Mouse (Mus musculus): Measurements from ENCODE around the gene Cog5. TPM values are rescaled to one million over a fixed set of nuclear protein-coding genes. Genes with fewer than 3 reads are reported as not detected.
A peak's percentile ranks its signal among the peaks of the same experiment; 100 is the strongest.
"Not testable (repeated sequence)": the region's sequence is repeated elsewhere in the genome, so short reads cannot be mapped to it uniquely, and the experiment has no call there.

Gene Cog5
- 34.3 and 41.6 TPM in 2 replicates for polyA plus RNA-seq (2014; fragmentation: Nextera tagmentation; extraction: Ambion mirVana)

- H3K4me3 ChIP-seq (ENCODE audit: low read depth, low read length): peak within 1 kb of the TSS; percentile 84
- H3K4me2 ChIP-seq: peak within 1 kb of the TSS; percentile 64
- no peaks in the 10 kb centered on the region for H3K27me3 ChIP-seq (ENCODE audit: control insufficient read depth, insufficient read depth, low read length)
- WGBS: under 1% methylated on average over 47 of the region's 47 CpGs
- ATAC-seq (ENCODE audit: low FRiP score): peak; percentile 97
- H3K9ac ChIP-seq (ENCODE audit: low read length): peak within 1 kb of the TSS; percentile 75
- peak; percentile 100 for DNase-seq (ENCODE audit: low spot score, missing footprints)
- no peaks in the 10 kb centered on the region for H3K9me3 ChIP-seq (ENCODE audit: control insufficient read depth, low read length)
- H3K4me1 ChIP-seq (ENCODE audit: control insufficient read depth, insufficient read depth, low read length): peaks cover 3% of the 10 kb centered on the region
- H3K36me3 ChIP-seq (ENCODE audit: control insufficient read depth, insufficient read depth, low read length): no peaks in the 10 kb centered on the region
- no peak within 1 kb of the TSS for H3K27ac ChIP-seq (ENCODE audit: low read depth, low read length)
Observed at GRCm38 (mm10) chr12:31654197-31654964, at the start of gene Cog5, which contains the start of gene Dus4l. Gene Cog5 (plus strand): TSS chr12:31654869. Gene Dus4l (minus strand): TSS chr12:31654826.

- Histone ChIP-seq H3K4me2 (no peak overlapping the region), H3K27ac (ENCODE audit: low read depth, low read length) (no peak overlapping the region), H3K9ac (ENCODE audit: low read length) (no peak overlapping the region), H3K36me3 (ENCODE audit: control insufficient read depth, insufficient read depth, low read length) (no peaks in the 10 kb centered on the region), H3K4me3 (ENCODE audit: low read depth, low read length) (no peak overlapping the region), H3K9me3 (ENCODE audit: control insufficient read depth, low read length) (no peaks in the 10 kb centered on the region), H3K27me3 (ENCODE audit: control insufficient read depth, insufficient read depth, low read length) (no peaks in the 10 kb centered on the region), H3K4me1 (ENCODE audit: control insufficient read depth, insufficient read depth, low read length) (no peaks in the 10 kb centered on the region)
- ATAC-seq (ENCODE audit: low FRiP score) (no peak), DNase-seq (ENCODE audit: low spot score, missing footprints) (no peak)
- 82% methylated on average over 3 of the region's 3 CpGs for WGBS
Observed at GRCm38 (mm10) chr12:31604894-31605293, 49.8 kb upstream of the Cog5 start.

DNA sequence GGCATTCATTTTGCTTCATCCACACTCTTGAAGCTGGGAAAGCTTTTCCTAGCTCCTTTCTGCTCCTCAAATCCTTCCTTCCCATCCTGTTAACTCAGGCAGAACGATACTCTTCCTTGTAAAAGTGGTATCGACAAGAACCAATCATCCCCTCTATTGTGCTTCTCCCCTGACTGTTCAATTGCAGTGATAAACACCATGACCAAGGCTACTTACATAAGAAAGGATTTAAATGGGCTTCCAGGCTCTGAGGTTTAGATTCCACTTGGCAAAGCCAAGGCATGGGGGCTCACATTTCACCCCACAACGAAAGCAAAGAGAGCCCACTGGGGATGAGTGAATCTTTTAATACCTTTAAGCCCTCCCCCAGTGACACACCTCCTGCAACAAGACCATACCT lies 46.5 kb upstream of the Cog5 start:
- WGBS: 10% methylated on average over 3 of the region's 3 CpGs
- no peaks in the 10 kb centered on the region for H3K36me3 ChIP-seq (ENCODE audit: control insufficient read depth, insufficient read depth, low read length)
- ATAC-seq (ENCODE audit: low FRiP score) (no peak), DNase-seq (ENCODE audit: low spot score, missing footprints) (no peak)
- H3K4me1 ChIP-seq (ENCODE audit: control insufficient read depth, insufficient read depth, low read length): no peaks in the 10 kb centered on the region
- no peaks in the 10 kb centered on the region for H3K9me3 ChIP-seq (ENCODE audit: control insufficient read depth, low read length)
- no peak overlapping the region for H3K27ac ChIP-seq (ENCODE audit: low read depth, low read length)
- no peak overlapping the region for H3K4me3 ChIP-seq (ENCODE audit: low read depth, low read length)
- H3K9ac ChIP-seq (ENCODE audit: low read length): no peak overlapping the region
- no peaks in the 10 kb centered on the region for H3K27me3 ChIP-seq (ENCODE audit: control insufficient read depth, insufficient read depth, low read length)
- no peak overlapping the region for H3K4me2 ChIP-seq

DNA sequence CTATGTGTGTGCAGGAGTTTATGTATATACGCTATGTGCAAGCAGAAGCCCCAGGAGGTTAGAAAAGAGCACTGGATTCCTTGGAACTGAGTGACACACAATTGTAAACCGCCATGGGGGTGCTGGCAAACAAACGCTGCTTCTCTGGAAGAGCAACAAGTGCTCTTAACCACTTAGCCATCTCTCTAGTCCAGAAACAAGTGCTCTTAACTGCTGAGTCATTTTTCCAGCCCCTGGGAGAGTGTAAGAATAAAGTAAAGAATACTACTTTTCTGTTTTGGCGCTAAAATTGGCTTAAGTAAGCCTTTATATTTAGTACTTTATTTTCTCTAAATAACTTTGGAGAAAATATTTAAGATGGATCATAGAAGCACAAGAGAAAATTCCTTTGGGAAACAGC lies 41.3 kb upstream of the Cog5 start:
- H3K27me3 ChIP-seq (ENCODE audit: control insufficient read depth, insufficient read depth, low read length): no peaks in the 10 kb centered on the region
- no peak overlapping the region for H3K9ac ChIP-seq (ENCODE audit: low read length)
- DNase-seq (ENCODE audit: low spot score, missing footprints) (no peak), ATAC-seq (ENCODE audit: low FRiP score) (no peak)
- no peak overlapping the region for H3K4me2 ChIP-seq
- no peaks in the 10 kb centered on the region for H3K36me3 ChIP-seq (ENCODE audit: control insufficient read depth, insufficient read depth, low read length)
- no peaks in the 10 kb centered on the region for H3K4me1 ChIP-seq (ENCODE audit: control insufficient read depth, insufficient read depth, low read length)
- no peak overlapping the region for H3K4me3 ChIP-seq (ENCODE audit: low read depth, low read length)
- no peaks in the 10 kb centered on the region for H3K9me3 ChIP-seq (ENCODE audit: control insufficient read depth, low read length)
- 64% methylated on average over 4 of the region's 4 CpGs for WGBS
- H3K27ac ChIP-seq (ENCODE audit: low read depth, low read length): no peak overlapping the region

GRCm38 (mm10) chr12:31620106-31620505 lies 34.6 kb upstream of the Cog5 start:
- ATAC-seq (ENCODE audit: low FRiP score) (no peak), DNase-seq (ENCODE audit: low spot score, missing footprints) (no peak)
- H3K4me3 ChIP-seq (ENCODE audit: low read depth, low read length): no peak overlapping the region
- H3K27ac ChIP-seq (ENCODE audit: low read depth, low read length): no peak overlapping the region
- no peaks in the 10 kb centered on the region for H3K9me3 ChIP-seq (ENCODE audit: control insufficient read depth, low read length)
- no peaks in the 10 kb centered on the region for H3K27me3 ChIP-seq (ENCODE audit: control insufficient read depth, insufficient read depth, low read length)
- H3K36me3 ChIP-seq (ENCODE audit: control insufficient read depth, insufficient read depth, low read length): no peaks in the 10 kb centered on the region
- no peak overlapping the region for H3K9ac ChIP-seq (ENCODE audit: low read length)
- 83% methylated on average over 8 of the region's 8 CpGs for WGBS
- H3K4me1 ChIP-seq (ENCODE audit: control insufficient read depth, insufficient read depth, low read length): no peaks in the 10 kb centered on the region
- no peak overlapping the region for H3K4me2 ChIP-seq

DNA sequence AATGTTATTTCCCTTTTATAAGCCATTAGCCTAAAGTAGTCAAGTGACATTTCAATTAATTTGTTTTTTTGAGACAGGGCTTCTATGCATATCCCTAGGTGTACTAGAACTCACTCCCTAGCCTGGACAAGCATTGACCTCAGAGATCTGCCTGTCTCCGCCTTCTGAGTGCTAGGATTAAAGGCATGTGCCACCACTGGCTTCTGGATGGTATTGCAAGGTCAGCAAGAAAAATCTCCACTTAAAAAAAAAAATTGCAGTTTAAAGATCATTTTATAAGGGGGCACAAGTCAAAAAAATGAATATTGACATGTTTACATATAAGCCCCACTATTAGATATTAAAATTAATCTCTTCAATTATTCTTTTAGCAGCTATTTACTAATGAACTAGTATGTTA lies 29.7 kb upstream of the Cog5 start:
- H3K4me3 ChIP-seq (ENCODE audit: low read depth, low read length): no peak overlapping the region
- H3K9me3 ChIP-seq (ENCODE audit: control insufficient read depth, low read length): no peaks in the 10 kb centered on the region
- H3K9ac ChIP-seq (ENCODE audit: low read length): no peak overlapping the region
- H3K27ac ChIP-seq (ENCODE audit: low read depth, low read length): no peak overlapping the region
- H3K27me3 ChIP-seq (ENCODE audit: control insufficient read depth, insufficient read depth, low read length): no peaks in the 10 kb centered on the region
- WGBS: 92% methylated on average over 1 of the region's 1 CpGs
- DNase-seq (ENCODE audit: low spot score, missing footprints) (no peak), ATAC-seq (ENCODE audit: low FRiP score) (no peak)
- no peaks in the 10 kb centered on the region for H3K4me1 ChIP-seq (ENCODE audit: control insufficient read depth, insufficient read depth, low read length)
- no peaks in the 10 kb centered on the region for H3K36me3 ChIP-seq (ENCODE audit: control insufficient read depth, insufficient read depth, low read length)
- H3K4me2 ChIP-seq: no peak overlapping the region

- not testable (repeated sequence) for ATAC-seq (ENCODE audit: low FRiP score); H3K4me3 ChIP-seq (ENCODE audit: low read depth, low read length); H3K36me3 ChIP-seq (ENCODE audit: control insufficient read depth, insufficient read depth, low read length); H3K4me1 ChIP-seq (ENCODE audit: control insufficient read depth, insufficient read depth, low read length); H3K9ac ChIP-seq (ENCODE audit: low read length); DNase-seq (ENCODE audit: low spot score, missing footprints); H3K27ac ChIP-seq (ENCODE audit: low read depth, low read length); H3K27me3 ChIP-seq (ENCODE audit: control insufficient read depth, insufficient read depth, low read length); H3K9me3 ChIP-seq (ENCODE audit: control insufficient read depth, low read length); H3K4me2 ChIP-seq
- WGBS: 89% methylated on average over 9 of the region's 9 CpGs
Observed at GRCm38 (mm10) chr12:31628396-31628795, 26.3 kb upstream of the Cog5 start.

- DNase-seq (ENCODE audit: low spot score, missing footprints) (peak; percentile 95), ATAC-seq (ENCODE audit: low FRiP score) (peak; percentile 28; the same call in 1 of the 2 replicates)
- H3K27ac ChIP-seq (ENCODE audit: low read depth, low read length): no peak overlapping the region
Observed at GRCm38 (mm10) chr12:31633970-31634342, 20.7 kb upstream of the Cog5 start.

DNA sequence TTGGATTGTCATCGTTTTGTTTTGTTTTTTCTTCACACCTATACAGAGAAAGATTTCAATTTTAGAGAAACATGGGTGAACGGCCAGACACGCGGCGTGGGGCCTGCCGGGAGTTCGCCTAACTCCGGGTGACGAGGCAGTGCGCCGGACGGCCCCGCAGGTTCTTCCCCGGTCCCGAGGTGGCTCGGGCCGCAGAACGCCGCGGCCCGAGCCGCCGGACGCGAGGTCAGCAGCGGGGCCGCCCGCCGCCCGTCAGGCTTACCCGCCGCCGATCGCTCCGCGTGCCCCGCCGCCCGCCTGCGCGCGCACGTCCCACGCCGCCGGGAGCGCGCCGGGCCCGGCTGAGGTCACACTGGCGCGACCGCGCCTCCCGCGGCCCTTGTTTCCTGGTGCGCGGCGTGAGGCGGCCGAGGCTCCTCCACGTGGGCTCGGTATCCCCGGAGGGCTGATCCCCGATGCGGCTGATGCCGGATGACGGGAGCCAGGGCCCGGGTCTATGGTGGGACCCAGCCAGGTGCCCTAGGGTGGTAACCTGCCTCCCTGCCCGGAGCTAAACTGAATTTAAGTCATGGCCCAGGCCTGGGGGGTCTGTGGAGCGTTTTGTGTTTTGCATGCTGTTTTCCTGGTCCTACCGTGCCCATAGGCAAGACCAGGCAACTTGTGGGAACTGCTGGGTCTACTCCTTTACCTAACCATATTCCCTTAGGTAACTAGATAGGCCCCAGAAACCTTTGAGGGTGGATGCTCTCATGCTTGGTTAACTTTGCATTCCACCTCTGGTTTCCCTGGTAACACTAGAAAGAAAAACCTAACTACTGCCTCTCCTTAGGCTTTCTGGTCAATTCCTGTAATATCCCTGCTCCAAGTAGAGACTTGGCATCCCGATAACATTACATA lies 20.1 kb upstream of the Cog5 start, which contains the start of gene Bcap29:
Bcap29 (minus strand) TSS at position 316 of the 897 bp plus-strand sequence.
- peak within 1 kb of the TSS; percentile 76 for H3K9ac ChIP-seq (ENCODE audit: low read length)
- peak within 1 kb of the TSS; percentile 60 for H3K4me2 ChIP-seq
- H3K36me3 ChIP-seq (ENCODE audit: control insufficient read depth, insufficient read depth, low read length): no peaks in the 10 kb centered on the region
- peak within 1 kb of the TSS; percentile 51 for H3K4me3 ChIP-seq (ENCODE audit: low read depth, low read length)
- no peak within 1 kb of the TSS for H3K27ac ChIP-seq (ENCODE audit: low read depth, low read length)
- WGBS: 2% methylated on average over 71 of the region's 73 CpGs
- H3K27me3 ChIP-seq (ENCODE audit: control insufficient read depth, insufficient read depth, low read length): no peaks in the 10 kb centered on the region
- DNase-seq (ENCODE audit: low spot score, missing footprints) (peak; percentile 98), ATAC-seq (ENCODE audit: low FRiP score) (peak; percentile 91)
- H3K9me3 ChIP-seq (ENCODE audit: control insufficient read depth, low read length): no peaks in the 10 kb centered on the region
- H3K4me1 ChIP-seq (ENCODE audit: control insufficient read depth, insufficient read depth, low read length): no peaks in the 10 kb centered on the region; the same call in 1 of the 2 replicates

More at GRCm38 (mm10) chr12:31633970-31634342, 20.7 kb upstream of the Cog5 start:
- Histone ChIP-seq H3K4me3 (ENCODE audit: low read depth, low read length) (peak overlapping the region; percentile 51), H3K4me1 (ENCODE audit: control insufficient read depth, insufficient read depth, low read length) (no peaks in the 10 kb centered on the region; the same call in 1 of the 2 replicates), H3K27me3 (ENCODE audit: control insufficient read depth, insufficient read depth, low read length) (no peaks in the 10 kb centered on the region), H3K36me3 (ENCODE audit: control insufficient read depth, insufficient read depth, low read length) (no peaks in the 10 kb centered on the region), H3K9ac (ENCODE audit: low read length) (peak overlapping the region; percentile 76), H3K4me2 (peak overlapping the region; percentile 60), H3K9me3 (ENCODE audit: control insufficient read depth, low read length) (no peaks in the 10 kb centered on the region)
- WGBS: 13% methylated on average over 13 of the region's 13 CpGs
